7 mouse cellular contexts compared by ENCODE assay signal in genomic region chr12:57776290-57776997, GRCm38 (mm10).
DNase-seq lines count a peak whose midpoint lies in the region; ATAC-seq lines count a peak whose summit lies in the region.

No protein-coding gene starts in this region.

- peaks cover 5% of the 10 kb centered on the region; the same call in 1 of the 2 replicates for H3K27me3 ChIP-seq in embryonic facial prominence, embryonic 13.5 days

- H3K27ac ChIP-seq in embryonic facial prominence, embryonic 13.5 days = no peak overlapping the region; the same call in 1 of the 2 replicates

- H3K4me1 ChIP-seq in embryonic facial prominence, embryonic 13.5 days = peaks cover 8% of the 10 kb centered on the region

- no peaks in the 10 kb centered on the region for H3K36me3 ChIP-seq in embryonic facial prominence, embryonic 13.5 days

- no peaks in the 10 kb centered on the region for H3K9me3 ChIP-seq in embryonic facial prominence, embryonic 13.5 days

- ATAC-seq in embryonic facial prominence, embryonic 13.5 days (ENCODE audit: insufficient number of reproducible peaks, insufficient read depth, low FRiP score, low TSS enrichment, low read depth) = peak; percentile 20; the same call in 1 of the 2 replicates
- no peak for ATAC-seq in erythroblast, adult 5-6 weeks (replicated peaks; ENCODE audit: low FRiP score, poor library complexity, severe bottlenecking)
- ATAC-seq in monocyte, adult 5-6 weeks (replicated peaks; ENCODE audit: insufficient number of reproducible peaks, low FRiP score, low TSS enrichment, poor library complexity, severe bottlenecking) = no peak

- 0 out of 2 replicates have a peak overlapping the region, but pooled peaks have one; percentile 27 for H3K9ac ChIP-seq in embryonic facial prominence, embryonic 13.5 days

- DNase-seq in kidney, postnatal 4 days = peak; percentile 2 to 22
- no peak for DNase-seq in kidney, postnatal 36 days
- DNase-seq in layer of hippocampus, postnatal 10 days (ENCODE audit: low spot score in 2 of 2) = peak; percentile 12 to 27
- DNase-seq in retina, postnatal 1 day = peak; percentile 40

- 7% methylated on average over 12 of the region's 12 CpGs for WGBS in embryonic facial prominence, embryonic 13.5 days

- no peak overlapping the region for H3K4me3 ChIP-seq in embryonic facial prominence, embryonic 13.5 days

- peak overlapping the region; percentile 41 for H3K4me2 ChIP-seq in embryonic facial prominence, embryonic 13.5 days

Comparison
In these comparisons a context has a peak if more than half of its experiments do, and no peak if none do; other contexts are left out.
1. DNase-seq: peak in kidney, postnatal 4 days (2 of 2), layer of hippocampus, postnatal 10 days (2 of 2) and retina, postnatal 1 day (single experiment); none in kidney, postnatal 36 days (0 of 2).